Mouse (Mus musculus): ENCODE measurements around the gene Ccnf. TPM values are rescaled to one million over a fixed set of nuclear protein-coding genes. Genes with fewer than 3 reads are reported as not detected.
A peak's percentile ranks its signal among the peaks of the same experiment; 100 is the strongest.

Gene Ccnf
- polyA plus RNA-seq, 1 experiment from 2014 or later = 50.2 TPM

- no peak overlapping the region for H3K9ac ChIP-seq (ENCODE audit: low read length)
- H3K9me3 ChIP-seq (replicated peaks; ENCODE audit: control insufficient read depth, low read length) = no peaks in the 10 kb centered on the region
- H3K4me3 ChIP-seq (replicated peaks; ENCODE audit: low read length) = no peak overlapping the region
- H3K4me2 ChIP-seq (ENCODE audit: low read depth, low read length) = no peak overlapping the region
- 0 out of 2 replicates have a peak, but pooled peaks cover 3% of the 10 kb centered on the region for H3K27me3 ChIP-seq (ENCODE audit: control insufficient read depth, insufficient read depth, low read length)
- no peak for ATAC-seq (ENCODE audit: insufficient read depth, low FRiP score)
- peaks cover 21% of the 10 kb centered on the region for H3K4me1 ChIP-seq (ENCODE audit: control insufficient read depth, insufficient read depth, low read length)
- H3K27ac ChIP-seq (ENCODE audit: low read length) = no peak overlapping the region
- no peaks in the 10 kb centered on the region for H3K36me3 ChIP-seq (ENCODE audit: control insufficient read depth, insufficient read depth, low read length)
- 83% methylated on average over 4 of the region's 4 CpGs for WGBS
Measured at GRCm38 (mm10) chr17:24201092-24201491, 50.2 kb downstream of the Ccnf start.

- Histone ChIP-seq H3K27ac (ENCODE audit: low read length) (no peak overlapping the region), H3K27me3 (ENCODE audit: control insufficient read depth, insufficient read depth, low read length) (no peaks in the 10 kb centered on the region), H3K4me1 (ENCODE audit: control insufficient read depth, insufficient read depth, low read length) (peaks cover 12% of the 10 kb centered on the region), H3K9ac (ENCODE audit: low read length) (no peak overlapping the region), H3K36me3 (ENCODE audit: control insufficient read depth, insufficient read depth, low read length) (no peaks in the 10 kb centered on the region), H3K9me3 (replicated peaks; ENCODE audit: control insufficient read depth, low read length) (no peaks in the 10 kb centered on the region), H3K4me3 (replicated peaks; ENCODE audit: low read length) (no peak overlapping the region), H3K4me2 (ENCODE audit: low read depth, low read length) (no peak overlapping the region)
- WGBS = 66% methylated on average over 4 of the region's 4 CpGs
- ATAC-seq (ENCODE audit: insufficient read depth, low FRiP score) = no peak
Measured at GRCm38 (mm10) chr17:24199741-24200140, 51.5 kb downstream of the Ccnf start.

- H3K36me3 ChIP-seq (ENCODE audit: control insufficient read depth, insufficient read depth, low read length) = no peaks in the 10 kb centered on the region
- no peak overlapping the region for H3K4me2 ChIP-seq (ENCODE audit: low read depth, low read length)
- H3K9ac ChIP-seq (ENCODE audit: low read length) = 0 out of 2 replicates have a peak overlapping the region, but pooled peaks have one; percentile 10
- no peak overlapping the region for H3K4me3 ChIP-seq (replicated peaks; ENCODE audit: low read length)
- H3K4me1 ChIP-seq (ENCODE audit: control insufficient read depth, insufficient read depth, low read length) = peaks cover 8% of the 10 kb centered on the region; the same call in 1 of the 2 replicates
- H3K27me3 ChIP-seq (ENCODE audit: control insufficient read depth, insufficient read depth, low read length) = no peaks in the 10 kb centered on the region
- H3K27ac ChIP-seq (ENCODE audit: low read length) = no peak overlapping the region
- no peaks in the 10 kb centered on the region for H3K9me3 ChIP-seq (replicated peaks; ENCODE audit: control insufficient read depth, low read length)
- no peak for ATAC-seq (ENCODE audit: insufficient read depth, low FRiP score)
- 81% methylated on average over 4 of the region's 4 CpGs for WGBS
Measured at GRCm38 (mm10) chr17:24199252-24199651, 52.0 kb downstream of the Ccnf start.

- Histone ChIP-seq H3K27me3 (ENCODE audit: control insufficient read depth, insufficient read depth, low read length) (no peaks in the 10 kb centered on the region), H3K4me3 (replicated peaks; ENCODE audit: low read length) (no peak overlapping the region), H3K4me1 (ENCODE audit: control insufficient read depth, insufficient read depth, low read length) (no peaks in the 10 kb centered on the region), H3K27ac (ENCODE audit: low read length) (no peak overlapping the region), H3K9ac (ENCODE audit: low read length) (no peak overlapping the region), H3K4me2 (ENCODE audit: low read depth, low read length) (no peak overlapping the region), H3K36me3 (ENCODE audit: control insufficient read depth, insufficient read depth, low read length) (no peaks in the 10 kb centered on the region), H3K9me3 (replicated peaks; ENCODE audit: control insufficient read depth, low read length) (no peaks in the 10 kb centered on the region)
- 58% methylated on average over 15 of the region's 15 CpGs for WGBS
- ATAC-seq (ENCODE audit: insufficient read depth, low FRiP score) = peak; percentile 15; the same call in 1 of the 2 replicates
Measured at GRCm38 (mm10) chr17:24197032-24197824, 54.1 kb downstream of the Ccnf start.

- Histone ChIP-seq H3K9me3 (replicated peaks; ENCODE audit: control insufficient read depth, low read length) (no peaks in the 10 kb centered on the region), H3K9ac (ENCODE audit: low read length) (no peak overlapping the region), H3K36me3 (ENCODE audit: control insufficient read depth, insufficient read depth, low read length) (no peaks in the 10 kb centered on the region), H3K27ac (ENCODE audit: low read length) (no peak overlapping the region), H3K4me1 (ENCODE audit: control insufficient read depth, insufficient read depth, low read length) (no peaks in the 10 kb centered on the region), H3K4me3 (replicated peaks; ENCODE audit: low read length) (no peak overlapping the region), H3K4me2 (ENCODE audit: low read depth, low read length) (no peak overlapping the region), H3K27me3 (ENCODE audit: control insufficient read depth, insufficient read depth, low read length) (no peaks in the 10 kb centered on the region)
- ATAC-seq (ENCODE audit: insufficient read depth, low FRiP score) = no peak
- WGBS = 52% methylated on average over 2 of the region's 2 CpGs
Measured at GRCm38 (mm10) chr17:24195349-24195748, 55.9 kb downstream of the Ccnf start.

GRCm38 (mm10) chr17:24193769-24194168 is 57.5 kb downstream of the Ccnf start:
- H3K27ac ChIP-seq (ENCODE audit: low read length) = no peak overlapping the region
- no peak for ATAC-seq (ENCODE audit: insufficient read depth, low FRiP score)
- WGBS = 75% methylated on average over 5 of the region's 5 CpGs
- H3K27me3 ChIP-seq (ENCODE audit: control insufficient read depth, insufficient read depth, low read length) = no peaks in the 10 kb centered on the region
- H3K9ac ChIP-seq (ENCODE audit: low read length) = no peak overlapping the region
- no peaks in the 10 kb centered on the region for H3K36me3 ChIP-seq (ENCODE audit: control insufficient read depth, insufficient read depth, low read length)
- no peak overlapping the region for H3K4me2 ChIP-seq (ENCODE audit: low read depth, low read length)
- H3K4me3 ChIP-seq (replicated peaks; ENCODE audit: low read length) = no peak overlapping the region
- no peaks in the 10 kb centered on the region for H3K4me1 ChIP-seq (ENCODE audit: control insufficient read depth, insufficient read depth, low read length)
- no peaks in the 10 kb centered on the region for H3K9me3 ChIP-seq (replicated peaks; ENCODE audit: control insufficient read depth, low read length)

GRCm38 (mm10) chr17:24193268-24193667 is 58.0 kb downstream of the Ccnf start:
- H3K4me2 ChIP-seq (ENCODE audit: low read depth, low read length) = no peak overlapping the region
- H3K4me3 ChIP-seq (replicated peaks; ENCODE audit: low read length) = no peak overlapping the region
- WGBS = 87% methylated on average over 8 of the region's 8 CpGs
- no peaks in the 10 kb centered on the region for H3K36me3 ChIP-seq (ENCODE audit: control insufficient read depth, insufficient read depth, low read length)
- no peaks in the 10 kb centered on the region for H3K4me1 ChIP-seq (ENCODE audit: control insufficient read depth, insufficient read depth, low read length)
- no peaks in the 10 kb centered on the region for H3K27me3 ChIP-seq (ENCODE audit: control insufficient read depth, insufficient read depth, low read length)
- no peak overlapping the region for H3K27ac ChIP-seq (ENCODE audit: low read length)
- no peak for ATAC-seq (ENCODE audit: insufficient read depth, low FRiP score)
- no peak overlapping the region for H3K9ac ChIP-seq (ENCODE audit: low read length)
- no peaks in the 10 kb centered on the region for H3K9me3 ChIP-seq (replicated peaks; ENCODE audit: control insufficient read depth, low read length)

- Histone ChIP-seq H3K27ac (ENCODE audit: low read length) (no peak overlapping the region), H3K9me3 (replicated peaks; ENCODE audit: control insufficient read depth, low read length) (no peaks in the 10 kb centered on the region), H3K36me3 (ENCODE audit: control insufficient read depth, insufficient read depth, low read length) (no peaks in the 10 kb centered on the region), H3K9ac (ENCODE audit: low read length) (no peak overlapping the region), H3K27me3 (ENCODE audit: control insufficient read depth, insufficient read depth, low read length) (no peaks in the 10 kb centered on the region), H3K4me3 (replicated peaks; ENCODE audit: low read length) (no peak overlapping the region), H3K4me2 (ENCODE audit: low read depth, low read length) (no peak overlapping the region), H3K4me1 (ENCODE audit: control insufficient read depth, insufficient read depth, low read length) (no peaks in the 10 kb centered on the region)
- no peak for ATAC-seq (ENCODE audit: insufficient read depth, low FRiP score)
- WGBS = 67% methylated on average over 8 of the region's 8 CpGs
Measured at GRCm38 (mm10) chr17:24192848-24193247, 58.4 kb downstream of the Ccnf start.

GRCm38 (mm10) chr17:24191481-24191880 is 59.8 kb downstream of the Ccnf start:
- 82% methylated on average over 4 of the region's 4 CpGs for WGBS
- Histone ChIP-seq H3K9me3 (replicated peaks; ENCODE audit: control insufficient read depth, low read length) (no peaks in the 10 kb centered on the region), H3K4me2 (ENCODE audit: low read depth, low read length) (no peak overlapping the region)

More at GRCm38 (mm10) chr17:24191481-24191880, 59.8 kb downstream of the Ccnf start:
- Histone ChIP-seq H3K27ac (ENCODE audit: low read length) (no peak overlapping the region), H3K36me3 (ENCODE audit: control insufficient read depth, insufficient read depth, low read length) (no peaks in the 10 kb centered on the region), H3K4me1 (ENCODE audit: control insufficient read depth, insufficient read depth, low read length) (no peaks in the 10 kb centered on the region), H3K4me3 (replicated peaks; ENCODE audit: low read length) (no peak overlapping the region), H3K27me3 (ENCODE audit: control insufficient read depth, insufficient read depth, low read length) (no peaks in the 10 kb centered on the region), H3K9ac (ENCODE audit: low read length) (no peak overlapping the region)
- no peak for ATAC-seq (ENCODE audit: insufficient read depth, low FRiP score)

All from stomach, embryonic 16.5 days (tissue).